Mouse (Mus musculus) CH12.LX (cell line): ENCODE measurements around the gene Ganab.
A peak's percentile ranks its signal among the peaks of the same experiment; 100 is the strongest.

Experiments used
- CHD2 ChIP-seq: IDR thresholded peaks from 2 replicates; pipeline ENCODE4 v1.6.1; 2011; ENCODE audit warnings: low read length, improper control_type of control experiment
- CTCF ChIP-seq, 2 experiments: IDR thresholded peaks in 1 of 2; conservative IDR thresholded peaks in 1 of 2; 2 replicates each; pipeline ENCODE4 v1.5.1; 2011 to 2012; ENCODE audit warnings: low read depth in 2 of 2, low read length in 2 of 2, improper control_type of control experiment in 1 of 2, inconsistent platforms in 1 of 2, mild to moderate bottlenecking in 1 of 2, moderate library complexity in 1 of 2
- EP300 ChIP-seq: IDR thresholded peaks from 2 replicates; pipeline ENCODE4 v1.6.1; 2011; ENCODE audit warnings: low read length, improper control_type of control experiment
- JUND ChIP-seq: conservative IDR thresholded peaks from 2 replicates; pipeline ENCODE4 v1.6.1; 2011; ENCODE audit warnings: low read depth, low read length, improper control_type of control experiment
- MAX ChIP-seq: IDR thresholded peaks from 2 replicates; pipeline ENCODE4 v1.6.1; 2011; ENCODE audit warnings: low read length, improper control_type of control experiment
- POLR2A ChIP-seq: IDR thresholded peaks from 2 replicates; pipeline ENCODE4 v1.6.1; 2011; ENCODE audit warnings: low read depth, mild to moderate bottlenecking, improper control_type of control experiment, low read length
- SIN3A ChIP-seq: IDR thresholded peaks from 2 replicates; pipeline ENCODE4 v1.6.1; 2012; ENCODE audit warnings: low read length, improper control_type of control experiment, inconsistent platforms
- ZC3H11A ChIP-seq: IDR thresholded peaks from 2 replicates; pipeline ENCODE4 v1.6.1; 2012; ENCODE audit warnings: low read depth, mild to moderate bottlenecking, inconsistent platforms, low read length, improper control_type of control experiment
- ZMIZ1 ChIP-seq: IDR thresholded peaks from 2 replicates; pipeline ENCODE4 v1.6.1; 2012; ENCODE audit warnings: low read depth, mild to moderate bottlenecking, inconsistent platforms, low read length, improper control_type of control experiment

GRCm38 (mm10) chr19:8888511-8889385 is 9.1 kb upstream of the Ganab start, which contains the start of the genes 1810009A15Rik and Gm49416:
- TF ChIP-seq CTCF (conservative IDR thresholded peaks at IDR 0.05 in 1 of 2, IDR thresholded peaks at IDR 0.05 in 1 of 2; ENCODE audit: low read depth in 2 of 2, low read length in 2 of 2): no peak
- no peak for TF ChIP-seq ZC3H11A
- peak; percentile 99 for TF ChIP-seq POLR2A
- no peak for TF ChIP-seq CHD2
- TF ChIP-seq SIN3A: peak; percentile 95
- no peak for TF ChIP-seq JUND
- no peak for TF ChIP-seq EP300
- peak; percentile 82 for TF ChIP-seq MAX
- peak; percentile 97 for TF ChIP-seq ZMIZ1
